Mouse (Mus musculus) G1E (cell line): ENCODE measurements at regions not wholly inside any gene's neighbourhood (a gene's known extent, or its start where the extent isn't known, plus 50 kb on each side); places are given as distances from the start of the nearest gene placed in this dataset.

Source experiments
- CTCF ChIP-seq: IDR thresholded peaks from 2 replicates; pipeline ENCODE4 v1.5.1; 2012; ENCODE audit warnings: low read depth, low read length, inconsistent platforms, mixed read lengths
- GATA1 ChIP-seq: IDR thresholded peaks from 2 replicates; pipeline ENCODE4 v1.6.1; 2012; ENCODE audit warnings: borderline replicate concordance, low read length, inconsistent platforms, mixed read lengths
- TAL1 ChIP-seq: conservative IDR thresholded peaks from 2 replicates; pipeline ENCODE4 v1.6.1; 2012; ENCODE audit warnings: low read depth, low read length, inconsistent platforms, mixed read lengths

- TF ChIP-seq TAL1, result no peak
- no peak for TF ChIP-seq GATA1
- TF ChIP-seq CTCF, result no peak
Observed at GRCm38 (mm10) chr3:148381057-148381456, 609.3 kb downstream of the Adgrl2 start.
